Mouse (Mus musculus): ENCODE measurements around the gene Dnase2a. TPM values are rescaled to one million over a fixed set of nuclear protein-coding genes. Genes with fewer than 3 reads are reported as not detected.

Gene Dnase2a
- polyA plus RNA-seq, 1 experiment from 2014 or later = 11.4 TPM

DNA sequence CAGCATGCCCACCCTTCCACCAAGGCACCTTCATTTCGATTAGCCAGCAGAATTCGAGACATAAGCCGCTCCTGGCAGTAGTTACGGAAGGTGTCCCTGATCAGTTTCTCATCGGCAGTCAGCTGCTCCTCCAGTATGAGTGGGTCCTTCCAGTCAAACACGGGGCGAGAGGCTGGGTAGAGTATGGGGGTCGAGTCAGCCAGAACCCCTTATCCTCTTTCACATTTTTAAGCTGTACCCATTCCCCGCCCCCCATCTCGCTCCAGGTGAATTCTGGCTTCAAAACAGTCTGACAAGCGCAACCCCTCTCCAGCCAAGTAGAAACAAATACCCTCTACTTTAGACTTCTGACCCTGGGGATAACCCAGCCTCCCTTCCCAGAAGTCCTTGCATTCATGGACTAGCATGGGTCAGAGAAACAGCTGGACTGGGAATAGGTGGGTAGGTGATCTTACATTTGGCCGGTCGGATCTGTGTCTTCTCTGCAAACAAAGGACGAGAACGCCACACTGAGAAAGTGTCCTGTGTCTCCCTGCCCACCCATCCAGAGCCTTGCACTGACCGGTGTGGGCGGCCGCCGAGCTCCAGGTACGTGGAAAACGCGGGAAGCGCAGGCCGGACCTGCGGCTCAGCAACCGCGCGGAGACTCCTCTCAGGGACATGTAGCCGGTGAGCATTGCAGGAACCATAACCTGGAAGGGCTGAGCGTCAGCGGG is 15.2 kb upstream of the Dnase2a start:
- WGBS (ENCODE audit: insufficient replicate concordance) = 13% methylated on average over 31 of the region's 31 CpGs
- no peaks in the 10 kb centered on the region for H3K27me3 ChIP-seq

DNA sequence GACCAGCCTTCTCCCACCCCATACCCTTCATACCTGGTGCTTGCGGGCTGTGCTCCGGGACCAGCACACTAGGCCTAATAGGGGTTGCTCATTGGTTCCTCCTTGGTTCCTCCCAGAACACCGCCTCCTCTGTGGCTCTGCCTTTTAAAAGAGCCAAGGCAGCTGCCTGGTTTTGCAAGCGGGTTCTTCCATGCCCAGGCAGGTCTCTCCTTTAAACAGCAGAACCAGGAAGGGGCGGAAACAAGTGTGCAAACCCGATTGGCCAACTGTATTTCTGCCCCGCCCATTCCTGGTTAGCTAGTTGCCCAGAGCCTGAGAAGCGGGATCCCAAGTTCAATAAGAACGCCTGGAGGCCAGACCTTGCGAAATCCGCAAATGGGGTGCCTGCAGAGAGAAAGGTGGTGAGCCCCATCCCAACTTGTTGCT is 14.6 kb upstream of the Dnase2a start, which contains the start of gene Gcdh:
Gene Gcdh, minus strand, starts transcription at position 213 of the 426 bp plus-strand sequence.
- H3K4me3 ChIP-seq (replicated peaks) = peak within 1 kb of the TSS; percentile 85
- no peaks in the 10 kb centered on the region for H3K27me3 ChIP-seq
- H3K36me3 ChIP-seq (replicated peaks) = peaks cover 26% of the 10 kb centered on the region
- H3K9me3 ChIP-seq (replicated peaks) = no peaks in the 10 kb centered on the region
- peak within 1 kb of the TSS; percentile 95 for H3K4me2 ChIP-seq
- under 1% methylated on average over 11 of the region's 11 CpGs for WGBS (ENCODE audit: insufficient replicate concordance)
- H3K27ac ChIP-seq (replicated peaks) = peak within 1 kb of the TSS; percentile 89
- peak; percentile 97 for ATAC-seq (ENCODE audit: insufficient read depth)
- H3K9ac ChIP-seq = peak within 1 kb of the TSS; percentile 85
- H3K4me1 ChIP-seq (replicated peaks) = peaks cover 51% of the 10 kb centered on the region

More for the DNA sequence above, 15.2 kb upstream of the Dnase2a start:
- Histone ChIP-seq H3K4me3 (replicated peaks) (peak overlapping the region; percentile 85), H3K27ac (replicated peaks) (peak overlapping the region; percentile 89), H3K9ac (peak overlapping the region; percentile 85), H3K4me2 (peak overlapping the region; percentile 95), H3K9me3 (replicated peaks) (no peaks in the 10 kb centered on the region), H3K4me1 (replicated peaks) (peaks cover 47% of the 10 kb centered on the region), H3K36me3 (replicated peaks) (peaks cover 32% of the 10 kb centered on the region)
- peak; percentile 41 for ATAC-seq (ENCODE audit: insufficient read depth)

DNA sequence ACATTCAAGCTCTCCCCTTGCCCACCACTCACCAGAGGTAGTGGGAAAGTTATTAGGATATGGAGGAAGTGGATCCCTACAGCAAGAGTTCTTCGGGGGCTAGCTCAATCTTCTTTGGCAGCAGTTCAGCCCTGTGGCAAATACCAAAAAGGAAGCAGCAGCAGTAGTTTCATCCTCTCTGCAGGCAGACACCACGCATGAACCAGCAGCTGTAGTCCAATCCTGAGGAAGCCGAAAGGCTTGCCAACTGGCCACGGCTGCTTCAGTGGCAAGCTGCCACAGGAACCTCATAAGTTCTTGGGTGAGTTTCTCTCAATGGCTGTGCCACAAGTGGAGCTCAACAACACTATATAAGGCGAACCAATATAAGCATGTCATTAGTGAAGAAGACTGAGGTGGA is 12.4 kb upstream of the Dnase2a start:
- Histone ChIP-seq H3K27me3 (no peaks in the 10 kb centered on the region), H3K27ac (replicated peaks) (no peak overlapping the region), H3K9ac (no peak overlapping the region), H3K36me3 (replicated peaks) (peaks cover 10% of the 10 kb centered on the region), H3K4me3 (replicated peaks) (no peak overlapping the region), H3K9me3 (replicated peaks) (no peaks in the 10 kb centered on the region), H3K4me2 (no peak overlapping the region), H3K4me1 (replicated peaks) (peaks cover 74% of the 10 kb centered on the region)
- ATAC-seq (ENCODE audit: insufficient read depth) = no peak
- WGBS (ENCODE audit: insufficient replicate concordance) = 81% methylated on average over 5 of the region's 5 CpGs

DNA sequence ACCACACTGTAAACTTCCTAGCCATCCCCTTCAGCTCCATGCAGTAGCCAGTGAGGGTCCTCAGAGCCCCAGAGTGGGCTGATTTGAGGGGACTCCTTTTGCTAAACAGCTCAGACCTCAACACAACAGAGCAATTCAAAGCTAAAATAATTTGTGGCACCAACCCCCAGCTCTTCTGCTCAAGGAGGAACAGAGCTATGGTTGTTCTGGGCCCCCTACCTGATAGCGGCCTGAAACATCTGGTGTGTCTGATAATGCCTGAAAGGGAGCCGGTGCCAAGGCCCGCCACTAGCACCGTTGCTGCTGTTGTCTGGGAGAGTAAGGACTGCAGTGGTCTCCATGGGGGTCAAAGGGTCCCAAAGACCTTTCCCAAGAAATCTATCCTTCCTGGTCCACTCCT is 7.3 kb upstream of the Dnase2a start:
- H3K27me3 ChIP-seq = no peaks in the 10 kb centered on the region
- H3K4me2 ChIP-seq = peak overlapping the region; percentile 92
- peak overlapping the region; percentile 97 for H3K9ac ChIP-seq
- H3K4me3 ChIP-seq (replicated peaks) = peak overlapping the region; percentile 88
- peak overlapping the region; percentile 99 for H3K27ac ChIP-seq (replicated peaks)
- no peaks in the 10 kb centered on the region for H3K9me3 ChIP-seq (replicated peaks)
- peak; percentile 81 for ATAC-seq (ENCODE audit: insufficient read depth)
- H3K4me1 ChIP-seq (replicated peaks) = peaks cover 65% of the 10 kb centered on the region
- H3K36me3 ChIP-seq (replicated peaks) = peaks cover 27% of the 10 kb centered on the region
- 11% methylated on average over 4 of the region's 4 CpGs for WGBS (ENCODE audit: insufficient replicate concordance)

DNA sequence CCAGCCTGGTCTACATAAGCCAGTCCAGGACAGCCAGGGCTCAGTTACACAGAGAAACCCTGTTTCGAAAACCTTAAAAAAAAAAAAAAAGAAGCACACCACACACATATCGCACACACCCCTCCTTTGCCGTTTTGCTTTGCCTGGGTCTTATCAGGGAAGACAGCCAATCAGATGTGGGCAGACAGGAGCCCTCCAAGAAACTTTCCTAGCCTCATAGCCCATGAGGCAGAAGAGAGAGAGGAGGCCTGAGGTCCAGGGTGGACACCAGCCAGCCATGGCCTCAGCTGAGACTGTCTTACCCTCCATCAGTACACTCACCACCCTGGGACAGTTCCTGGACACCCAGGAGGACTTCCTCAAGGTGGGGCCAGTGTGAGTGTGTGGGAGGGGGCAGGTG is 6.6 kb upstream of the Dnase2a start, which contains the start of gene Klf1:
Gene Klf1, plus strand, starts transcription at position 177 of the 400 bp plus-strand sequence.
- ATAC-seq (ENCODE audit: insufficient read depth) = peak; percentile 66
- H3K9ac ChIP-seq = peak within 1 kb of the TSS; percentile 97
- H3K27ac ChIP-seq (replicated peaks) = peak within 1 kb of the TSS; percentile 99
- H3K4me2 ChIP-seq = peak within 1 kb of the TSS; percentile 92
- peak within 1 kb of the TSS; percentile 88 for H3K4me3 ChIP-seq (replicated peaks)
- 16% methylated on average over 3 of the region's 3 CpGs for whole genome bisulfite sequencing (ENCODE audit: insufficient replicate concordance)
- H3K9me3 ChIP-seq (replicated peaks) = no peaks in the 10 kb centered on the region
- peaks cover 34% of the 10 kb centered on the region for H3K36me3 ChIP-seq (replicated peaks)
- peaks cover 72% of the 10 kb centered on the region for H3K4me1 ChIP-seq (replicated peaks)
- H3K27me3 ChIP-seq = no peaks in the 10 kb centered on the region

DNA sequence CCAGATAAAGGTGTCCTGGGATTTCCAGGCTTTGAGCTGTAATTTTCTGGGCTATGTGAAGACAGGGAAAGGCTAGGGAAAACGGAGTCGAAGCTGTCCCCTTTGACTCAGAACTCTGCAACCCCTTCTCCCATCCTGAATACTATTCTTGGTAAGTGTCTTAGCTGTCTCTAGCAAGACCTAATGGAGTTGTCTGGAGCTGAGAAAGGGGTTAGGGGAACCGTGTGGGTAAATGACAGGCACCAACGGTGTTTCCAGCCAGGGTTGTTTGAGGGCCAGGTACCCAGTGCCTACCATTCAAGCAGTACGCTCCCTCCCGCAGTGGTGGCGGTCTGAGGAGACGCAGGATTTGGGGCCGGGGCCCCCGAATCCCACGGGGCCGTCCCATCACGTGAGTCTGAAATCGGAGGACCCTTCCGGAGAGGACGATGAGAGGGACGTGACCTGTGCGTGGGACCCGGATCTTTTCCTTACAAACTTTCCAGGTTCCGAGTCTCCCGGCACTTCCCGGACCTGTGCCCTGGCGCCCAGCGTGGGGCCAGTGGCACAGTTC is 5.9 kb upstream of the Dnase2a start:
- no peak for ATAC-seq (ENCODE audit: insufficient read depth)
- H3K4me1 ChIP-seq (replicated peaks) = peaks cover 76% of the 10 kb centered on the region

DNA sequence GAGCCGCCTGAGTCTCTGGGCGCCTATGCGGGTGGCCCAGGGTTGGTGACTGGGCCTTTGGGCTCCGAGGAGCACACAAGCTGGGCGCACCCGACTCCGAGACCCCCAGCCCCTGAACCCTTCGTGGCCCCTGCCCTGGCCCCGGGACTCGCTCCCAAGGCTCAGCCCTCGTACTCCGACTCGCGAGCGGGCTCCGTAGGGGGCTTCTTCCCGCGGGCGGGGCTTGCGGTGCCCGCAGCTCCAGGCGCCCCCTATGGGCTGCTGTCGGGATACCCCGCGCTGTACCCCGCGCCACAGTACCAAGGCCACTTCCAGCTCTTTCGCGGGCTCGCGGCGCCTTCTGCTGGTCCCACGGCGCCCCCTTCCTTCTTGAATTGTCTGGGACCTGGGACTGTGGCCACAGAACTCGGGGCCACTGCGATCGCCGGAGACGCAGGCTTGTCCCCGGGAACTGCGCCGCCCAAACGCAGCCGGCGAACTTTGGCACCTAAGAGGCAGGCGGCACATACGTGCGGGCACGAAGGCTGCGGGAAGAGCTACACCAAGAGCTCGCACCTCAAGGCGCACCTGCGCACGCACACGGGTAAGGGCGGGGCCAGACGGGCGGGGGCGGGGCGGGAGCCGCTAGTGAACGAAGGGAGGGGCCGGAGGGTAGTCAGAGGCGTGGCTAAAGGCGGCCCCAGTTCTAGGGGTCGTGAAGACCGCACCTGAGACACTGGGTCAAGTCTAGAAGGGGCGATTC is 5.3 kb upstream of the Dnase2a start:
- H3K4me1 ChIP-seq (replicated peaks) = peaks cover 76% of the 10 kb centered on the region
- peak; percentile 71 for ATAC-seq (ENCODE audit: insufficient read depth)
- H3K36me3 ChIP-seq (replicated peaks) = peaks cover 43% of the 10 kb centered on the region
- H3K4me3 ChIP-seq (replicated peaks) = peak overlapping the region; percentile 88
- H3K27ac ChIP-seq (replicated peaks) = peak overlapping the region; percentile 99
- under 1% methylated on average over 68 of the region's 68 CpGs for WGBS (ENCODE audit: insufficient replicate concordance)
- H3K4me2 ChIP-seq = peak overlapping the region; percentile 92
- no peaks in the 10 kb centered on the region for H3K27me3 ChIP-seq
- peak overlapping the region; percentile 97 for H3K9ac ChIP-seq
- no peaks in the 10 kb centered on the region for H3K9me3 ChIP-seq (replicated peaks)

More for the DNA sequence above, 5.9 kb upstream of the Dnase2a start:
- no peaks in the 10 kb centered on the region for H3K9me3 ChIP-seq (replicated peaks)
- H3K4me2 ChIP-seq = peak overlapping the region; percentile 92
- peaks cover 41% of the 10 kb centered on the region for H3K36me3 ChIP-seq (replicated peaks)
- H3K27ac ChIP-seq (replicated peaks) = peak overlapping the region; percentile 99
- no peaks in the 10 kb centered on the region for H3K27me3 ChIP-seq
- H3K9ac ChIP-seq = peak overlapping the region; percentile 97
- 1% methylated on average over 24 of the region's 24 CpGs for WGBS (ENCODE audit: insufficient replicate concordance)
- peak overlapping the region; percentile 88 for H3K4me3 ChIP-seq (replicated peaks)

DNA sequence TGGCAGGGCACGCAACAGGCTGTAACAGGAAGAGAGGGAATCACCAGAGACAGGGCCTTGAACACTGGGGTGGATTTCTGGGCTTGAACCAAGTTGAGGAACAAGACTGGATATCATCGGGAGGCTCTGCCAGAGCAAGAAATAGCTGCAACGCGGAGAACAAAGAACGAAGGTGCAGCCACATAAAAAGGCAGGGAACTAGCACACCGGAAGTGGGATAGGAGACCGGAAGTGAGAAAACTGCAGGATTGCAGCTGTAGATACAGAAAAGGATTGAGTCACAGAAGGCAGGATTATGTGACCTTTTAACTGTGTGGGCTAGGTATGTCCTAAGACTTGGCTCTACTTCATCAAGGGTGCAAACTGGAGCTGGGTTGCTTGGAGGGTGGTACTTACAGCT is 4.0 kb upstream of the Dnase2a start:
- Histone ChIP-seq H3K4me3 (replicated peaks) (peak overlapping the region; percentile 88), H3K27ac (replicated peaks) (peak overlapping the region; percentile 88), H3K4me2 (peak overlapping the region; percentile 92), H3K4me1 (replicated peaks) (peaks cover 76% of the 10 kb centered on the region), H3K36me3 (replicated peaks) (peaks cover 43% of the 10 kb centered on the region), H3K27me3 (0 out of 2 replicates have a peak, but pooled peaks cover under 1% of the 10 kb centered on the region), H3K9ac (0 out of 2 replicates have a peak overlapping the region, but pooled peaks have one; percentile 16), H3K9me3 (replicated peaks) (no peaks in the 10 kb centered on the region)
- ATAC-seq (ENCODE audit: insufficient read depth) = no peak
- WGBS (ENCODE audit: insufficient replicate concordance) = 83% methylated on average over 7 of the region's 7 CpGs

DNA sequence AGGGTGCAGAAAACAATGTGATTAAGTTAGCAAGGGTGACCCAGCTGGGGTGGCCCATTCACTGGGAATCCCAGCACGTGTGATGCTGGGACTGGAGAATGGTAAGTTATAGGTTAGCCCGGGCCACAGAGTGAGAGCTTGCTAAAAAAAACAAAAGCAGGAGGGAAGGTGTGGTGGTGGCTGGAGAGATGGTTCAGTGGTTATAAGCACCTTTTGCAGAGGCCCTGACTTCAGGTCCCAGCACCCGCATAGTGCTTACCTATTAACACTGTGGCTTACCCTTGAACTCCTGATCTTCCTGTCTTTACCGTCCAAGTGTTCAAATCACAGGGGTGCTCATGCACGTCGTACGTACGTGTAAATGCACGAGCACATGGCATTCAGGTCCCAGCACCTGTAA is 1.3 kb upstream of the Dnase2a start:
- Histone ChIP-seq H3K27me3 (peaks cover 12% of the 10 kb centered on the region), H3K9me3 (replicated peaks) (no peaks in the 10 kb centered on the region), H3K27ac (replicated peaks) (peak overlapping the region; percentile 88), H3K9ac (no peak overlapping the region), H3K4me1 (replicated peaks) (peaks cover 67% of the 10 kb centered on the region), H3K4me3 (replicated peaks) (no peak overlapping the region), H3K36me3 (replicated peaks) (peaks cover 56% of the 10 kb centered on the region), H3K4me2 (peak overlapping the region; percentile 88; the same call in 1 of the 2 replicates)
- 84% methylated on average over 9 of the region's 9 CpGs for WGBS (ENCODE audit: insufficient replicate concordance)
- no peak for ATAC-seq (ENCODE audit: insufficient read depth)

DNA sequence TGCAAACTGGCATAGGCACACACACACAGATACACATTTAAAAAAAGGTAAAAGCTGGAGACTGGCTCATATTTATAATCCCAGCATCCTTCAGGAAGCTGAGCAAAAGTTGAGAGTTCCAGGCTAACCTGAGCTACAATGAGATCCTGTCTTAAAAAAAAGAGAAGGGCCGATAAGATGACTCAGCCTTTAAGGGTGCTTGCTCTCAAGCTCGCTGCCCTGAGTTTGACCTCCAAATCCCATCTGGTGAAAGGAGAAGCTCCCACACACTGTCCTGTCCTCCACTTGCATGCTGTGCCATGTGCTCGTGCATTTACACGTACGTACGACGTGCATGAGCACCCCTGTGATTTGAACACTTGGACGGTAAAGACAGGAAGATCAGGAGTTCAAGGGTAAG is 867 bp upstream of the Dnase2a start:
- peaks cover 72% of the 10 kb centered on the region for H3K4me1 ChIP-seq (replicated peaks)
- no peak for ATAC-seq (ENCODE audit: insufficient read depth)
- H3K36me3 ChIP-seq (replicated peaks) = peaks cover 56% of the 10 kb centered on the region
- peaks cover 17% of the 10 kb centered on the region for H3K27me3 ChIP-seq
- H3K27ac ChIP-seq (replicated peaks) = peak overlapping the region; percentile 88
- H3K4me3 ChIP-seq (replicated peaks) = no peak overlapping the region
- H3K4me2 ChIP-seq = peak overlapping the region; percentile 88; the same call in 1 of the 2 replicates
- 54% methylated on average over 8 of the region's 8 CpGs for WGBS (ENCODE audit: insufficient replicate concordance)
- no peaks in the 10 kb centered on the region for H3K9me3 ChIP-seq (replicated peaks)
- no peak overlapping the region for H3K9ac ChIP-seq
